Mouse (Mus musculus) thymus, postnatal 14 days (tissue): Measurements from ENCODE around the gene Stard3.
A peak's percentile ranks its signal among the peaks of the same experiment; 100 is the strongest.
"Not testable (repeated sequence)": the region's sequence is repeated elsewhere in the genome, so short reads cannot be mapped to it uniquely, and the experiment has no call there.

Source experiments
- DNase-seq: peaks from one replicate; pipeline ENCODE4 v3.0.0; 2021

Stard3 gene

GRCm38 (mm10) chr11:98376756-98377155 lies 18.6 kb downstream of the Stard3 start:
- no peak for DNase-seq

DNA sequence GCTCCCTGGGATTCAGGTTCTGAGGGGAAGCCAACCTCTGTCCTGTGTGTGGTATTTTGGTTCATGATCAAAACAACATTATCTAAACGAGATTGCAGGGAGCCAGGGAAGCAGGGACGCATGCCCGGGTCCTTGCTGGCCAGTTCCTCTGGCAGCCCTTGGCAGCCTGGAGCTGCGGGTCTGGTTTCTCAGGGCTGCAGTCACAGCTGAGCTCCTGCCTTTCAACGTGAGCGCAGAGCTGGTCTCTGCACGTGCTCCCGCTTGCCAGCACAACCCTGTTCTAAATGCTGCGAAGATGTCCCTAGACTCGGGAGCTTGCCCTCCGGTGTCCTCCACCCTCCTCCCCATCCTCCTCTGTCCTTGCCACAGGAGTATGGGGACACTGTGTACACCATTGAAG lies 19.6 kb downstream of the Stard3 start:
- DNase-seq, result no peak

DNA sequence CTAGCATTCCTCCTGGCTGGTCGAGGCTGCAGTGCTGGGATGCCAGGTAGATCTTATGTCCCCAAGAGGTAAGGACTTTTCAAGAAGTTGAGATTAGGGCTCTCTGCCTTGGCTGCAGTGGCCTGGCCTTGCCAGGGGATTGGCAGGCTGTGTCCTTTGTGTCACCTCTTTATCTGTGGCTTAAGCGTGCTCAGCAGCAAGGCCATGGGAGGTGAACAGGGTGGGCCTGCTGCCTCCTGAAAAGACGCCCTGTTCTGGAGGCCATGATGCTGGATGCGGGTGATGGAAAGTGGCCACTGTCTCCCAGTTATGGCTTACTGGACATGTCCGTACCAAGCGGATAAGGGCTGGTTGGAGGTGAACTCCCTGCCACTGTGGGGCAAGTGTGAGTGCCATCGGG lies 21.2 kb downstream of the Stard3 start:
- no peak for DNase-seq

GRCm38 (mm10) chr11:98380106-98380505 lies 21.9 kb downstream of the Stard3 start:
- no peak for DNase-seq

- DNase-seq, result no peak
These were observed 23.5 kb downstream of the Stard3 start for GRCm38 (mm10) chr11:98381651-98382050.

DNA sequence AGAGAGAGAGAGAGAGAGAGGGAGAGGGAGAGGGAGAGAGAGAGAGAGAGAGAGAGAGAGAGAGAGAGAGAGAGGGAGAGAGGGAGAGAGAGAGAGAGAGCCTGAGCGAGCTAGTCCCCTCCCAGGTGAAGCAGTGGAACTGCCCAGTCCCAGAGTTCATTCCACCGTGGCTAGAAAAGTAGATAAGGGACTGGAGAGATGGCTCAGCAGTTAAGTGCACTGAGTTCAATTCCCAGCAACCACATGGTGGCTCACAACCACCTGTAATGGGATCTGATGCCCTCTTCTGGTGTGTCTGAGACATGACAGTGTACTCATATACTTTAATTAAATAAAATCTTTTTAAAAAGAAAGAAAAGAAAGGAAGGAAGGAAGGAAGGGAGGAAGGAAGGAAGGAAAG lies 24.2 kb downstream of the Stard3 start:
- DNase-seq, result not testable (repeated sequence)

DNA sequence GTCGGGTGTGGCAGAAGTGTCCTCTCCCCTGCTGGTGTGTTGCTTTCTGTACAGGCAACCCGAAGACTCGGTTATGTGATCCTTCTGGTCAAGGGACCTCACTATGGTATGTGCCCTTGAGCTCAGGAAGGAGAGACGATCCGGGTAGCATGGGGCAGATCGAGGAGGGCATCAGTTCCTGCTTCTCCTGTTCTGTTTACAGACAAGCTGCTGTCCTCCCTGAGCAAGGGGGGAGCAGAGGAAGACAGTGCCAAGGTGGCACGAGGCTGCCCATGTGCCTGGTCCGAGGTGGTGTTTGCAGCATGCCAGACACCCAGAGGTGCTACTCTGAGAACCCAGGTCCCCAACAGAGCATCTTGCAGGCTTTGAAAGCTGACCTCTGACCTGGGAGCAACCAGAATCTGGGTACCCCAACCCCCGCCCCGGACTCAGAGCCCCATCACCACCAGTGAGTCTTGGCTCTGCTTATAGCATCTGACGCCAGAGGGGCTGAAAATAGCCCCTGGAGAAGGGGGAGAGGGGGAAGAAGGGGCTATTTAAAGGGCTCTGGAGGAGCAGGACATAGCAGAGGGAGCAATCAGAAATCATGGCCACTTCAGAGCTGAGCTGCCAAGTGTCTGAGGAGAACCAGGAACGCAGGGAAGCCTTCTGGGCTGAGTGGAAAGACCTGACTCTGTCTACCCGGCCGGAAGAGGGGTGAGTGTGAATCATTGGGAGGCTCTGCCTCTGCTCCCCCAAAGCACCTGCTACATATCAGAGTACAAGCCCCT lies 25.3 kb downstream of the Stard3 start, which contains the start of gene Tcap:
Tcap (plus strand) TSS at position 551 of the 770 bp plus-strand sequence.
- DNase-seq, result no peak

GRCm38 (mm10) chr11:98384216-98384615 lies 26.0 kb downstream of the Stard3 start:
- no peak for DNase-seq

GRCm38 (mm10) chr11:98384721-98385637 lies 26.8 kb downstream of the Stard3 start:
- no peak for DNase-seq

DNA sequence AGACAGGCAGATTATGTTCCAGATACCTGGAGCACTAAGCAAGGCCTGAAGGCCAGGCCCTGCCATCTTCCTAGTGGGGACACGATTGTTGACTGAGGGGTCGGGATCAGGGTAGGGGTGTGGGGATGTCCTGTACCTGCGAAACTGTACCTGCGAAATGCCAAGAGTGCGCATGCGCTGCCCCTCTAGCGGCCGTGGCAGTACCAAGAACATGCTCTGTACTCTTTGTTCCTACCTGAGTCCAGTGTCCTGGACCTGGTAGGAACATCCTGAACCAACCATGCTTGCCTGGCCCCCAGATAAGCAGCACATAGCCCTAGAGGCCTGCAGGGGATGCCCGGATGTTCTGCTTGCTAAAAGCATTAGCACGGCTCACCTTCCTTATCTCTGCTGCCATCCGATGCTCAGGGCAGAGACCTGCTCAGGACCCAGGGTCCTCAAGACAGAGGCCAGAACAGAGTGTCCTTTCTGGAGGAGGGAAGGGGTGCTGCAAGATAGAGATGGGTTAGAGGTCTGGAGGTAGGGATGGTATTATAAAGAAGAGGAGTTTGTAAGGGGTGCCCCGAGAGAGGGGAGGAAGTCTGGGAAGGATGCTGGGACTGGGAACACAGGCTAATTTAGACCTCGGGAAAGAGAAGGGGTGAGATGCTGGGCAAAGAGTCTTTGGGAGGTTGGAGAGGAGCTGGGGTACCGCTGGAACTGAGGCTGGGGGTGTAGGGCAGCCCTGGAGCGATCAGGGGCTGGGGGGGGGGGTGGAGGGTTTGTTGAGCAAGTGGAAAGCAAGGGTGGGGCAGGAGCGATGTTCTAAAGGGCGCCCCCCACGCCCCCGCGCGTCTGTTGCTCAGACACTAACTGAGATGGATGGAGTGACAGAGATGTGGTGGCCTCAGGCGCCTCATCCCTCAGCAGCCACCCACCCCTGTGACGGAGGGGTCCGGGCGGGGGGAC lies 27.7 kb downstream of the Stard3 start, which contains the start of gene Pnmt:
Pnmt (plus strand) TSS at position 813 of the 948 bp plus-strand sequence.
- no peak for DNase-seq

- peak; percentile 37 for DNase-seq
These were observed 28.4 kb downstream of the Stard3 start for GRCm38 (mm10) chr11:98386596-98386995.

DNA sequence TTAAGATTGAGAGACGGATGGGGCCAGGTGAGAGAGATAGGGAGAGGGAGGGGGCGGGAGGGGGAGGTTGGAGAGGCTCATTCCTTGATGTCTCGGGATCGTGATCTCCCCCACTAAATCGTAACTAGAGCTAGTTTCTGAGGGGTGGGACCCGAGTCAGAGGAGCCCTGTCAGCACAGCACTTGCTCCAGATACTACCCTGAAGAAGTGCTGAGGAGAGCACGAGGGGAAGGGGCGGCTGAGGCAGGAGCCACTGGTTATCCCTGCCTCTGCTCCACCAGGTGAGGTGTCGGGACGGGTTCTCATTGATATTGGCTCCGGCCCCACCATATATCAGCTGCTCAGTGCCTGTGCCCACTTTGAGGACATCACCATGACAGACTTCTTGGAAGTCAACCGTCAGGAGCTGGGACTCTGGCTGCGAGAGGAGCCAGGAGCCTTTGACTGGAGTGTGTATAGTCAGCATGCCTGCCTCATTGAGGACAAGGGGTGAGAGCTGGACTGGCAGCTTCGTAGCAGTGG lies 28.9 kb downstream of the Stard3 start:
- DNase-seq, result no peak

- DNase-seq, result no peak
These were observed 30.1 kb downstream of the Stard3 start for GRCm38 (mm10) chr11:98388282-98388681.

DNA sequence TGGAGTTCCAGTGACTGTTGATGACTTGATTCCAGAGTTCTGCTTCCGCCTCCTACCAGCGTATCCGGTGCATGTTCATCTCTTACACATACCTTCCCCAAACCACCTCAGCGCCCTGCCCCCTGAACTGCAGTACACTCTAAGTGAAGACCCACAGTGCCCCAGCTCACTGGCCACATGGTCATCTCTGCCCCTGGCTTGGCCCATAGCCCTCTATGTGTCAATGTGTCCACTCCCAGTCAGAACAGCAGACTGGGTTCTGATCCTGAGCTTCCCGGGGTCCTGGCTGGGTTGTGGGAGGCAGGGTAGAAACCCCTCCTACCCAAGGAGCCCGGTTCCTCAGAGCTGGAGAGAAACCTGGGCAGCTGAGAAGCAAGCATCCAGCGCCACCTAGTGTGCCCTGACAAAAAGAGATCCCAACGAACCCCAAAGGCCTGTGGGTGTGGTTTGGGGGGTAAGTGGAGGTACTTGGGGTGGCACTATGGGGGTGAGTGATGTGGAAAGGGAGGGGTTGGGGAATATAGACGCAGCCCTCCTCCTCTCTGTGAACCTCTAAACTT lies 31.1 kb downstream of the Stard3 start:
- DNase-seq, result peak; percentile 79

- no peak for DNase-seq
These were observed 32.0 kb downstream of the Stard3 start for GRCm38 (mm10) chr11:98390141-98390540.

- DNase-seq, result no peak
These were observed 33.9 kb downstream of the Stard3 start for GRCm38 (mm10) chr11:98392034-98392433.

DNA sequence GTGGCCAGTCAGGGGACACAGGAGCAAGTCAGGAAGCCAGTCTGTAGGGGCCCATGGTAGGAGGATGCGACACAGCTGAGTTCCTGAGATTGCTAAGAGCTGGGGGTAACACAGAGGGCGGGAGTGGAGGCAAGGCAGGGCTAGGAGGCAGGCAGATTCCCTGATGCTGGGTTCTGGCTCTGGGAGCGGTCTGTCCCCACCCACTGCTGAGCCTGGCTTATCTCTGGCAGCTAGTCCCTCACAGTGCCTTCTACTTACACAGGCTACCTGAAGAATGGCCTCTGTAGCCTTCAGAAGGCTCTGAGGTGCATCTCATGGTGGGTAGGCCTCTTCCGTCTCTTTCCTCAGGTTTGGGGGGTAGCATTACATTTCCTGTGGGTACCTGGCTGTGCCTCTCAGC lies 34.5 kb downstream of the Stard3 start:
- DNase-seq, result peak; percentile 29

GRCm38 (mm10) chr11:98393317-98393716 lies 35.1 kb downstream of the Stard3 start:
- DNase-seq, result peak; percentile 89

DNA sequence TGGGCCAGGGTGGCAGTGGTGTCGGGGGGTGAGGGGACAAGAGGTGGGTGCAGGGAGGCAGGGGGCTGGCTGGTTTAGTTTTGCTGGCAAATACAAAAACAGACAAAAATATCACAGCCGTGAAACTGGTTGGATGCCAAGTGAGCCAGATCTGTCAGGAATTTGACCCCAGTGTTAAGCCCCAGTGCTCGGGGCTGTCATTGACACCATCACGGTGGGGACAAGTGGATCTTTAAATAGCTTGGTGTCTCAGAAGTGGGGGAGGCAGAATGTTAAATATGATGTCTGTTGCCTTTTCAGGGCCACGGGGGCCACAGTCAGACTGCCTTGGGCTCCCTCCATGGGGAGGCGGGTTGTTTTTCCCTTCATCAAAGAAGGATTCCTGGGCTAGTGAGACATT lies 36.1 kb downstream of the Stard3 start:
- no peak for DNase-seq

DNA sequence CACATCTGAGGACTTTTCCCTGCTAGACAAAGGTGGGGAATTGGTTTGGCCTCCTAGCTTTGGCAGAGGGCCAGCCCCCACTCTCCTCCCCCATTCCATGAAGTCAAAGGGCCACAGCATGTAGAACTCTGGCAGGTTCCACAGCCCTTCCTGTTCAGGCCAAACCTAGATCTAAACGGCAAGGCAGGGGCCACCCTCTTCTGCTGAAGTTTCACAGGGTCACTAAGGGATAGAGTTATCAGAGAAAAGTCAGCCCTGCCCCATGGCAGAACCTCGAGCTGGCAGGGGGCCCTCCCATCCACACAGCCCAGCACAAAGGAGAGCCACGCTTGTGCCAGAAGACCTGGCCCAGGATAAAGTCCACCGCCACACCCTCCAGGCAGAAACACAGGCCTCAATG lies 36.9 kb downstream of the Stard3 start:
- DNase-seq, result no peak

DNA sequence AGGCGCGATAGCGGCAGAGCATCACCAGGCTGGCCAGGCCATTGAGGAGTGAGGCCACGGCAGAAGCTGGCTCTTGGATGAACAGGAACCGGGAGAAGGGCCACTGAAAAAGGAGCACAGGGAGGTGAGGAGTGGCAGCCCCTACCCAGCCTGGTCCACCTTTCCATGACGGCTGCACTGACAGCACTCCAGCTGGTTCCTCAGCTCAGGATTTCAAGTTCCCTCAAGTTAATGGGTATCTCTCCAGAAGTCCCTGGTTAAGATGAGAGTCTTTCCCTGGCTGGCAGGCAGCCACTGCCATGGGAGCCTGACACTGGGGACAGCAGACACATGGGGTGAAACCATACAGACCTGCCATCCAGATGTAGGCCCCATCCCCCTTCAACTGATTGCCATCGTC lies 39.8 kb downstream of the Stard3 start:
- DNase-seq, result no peak

DNA sequence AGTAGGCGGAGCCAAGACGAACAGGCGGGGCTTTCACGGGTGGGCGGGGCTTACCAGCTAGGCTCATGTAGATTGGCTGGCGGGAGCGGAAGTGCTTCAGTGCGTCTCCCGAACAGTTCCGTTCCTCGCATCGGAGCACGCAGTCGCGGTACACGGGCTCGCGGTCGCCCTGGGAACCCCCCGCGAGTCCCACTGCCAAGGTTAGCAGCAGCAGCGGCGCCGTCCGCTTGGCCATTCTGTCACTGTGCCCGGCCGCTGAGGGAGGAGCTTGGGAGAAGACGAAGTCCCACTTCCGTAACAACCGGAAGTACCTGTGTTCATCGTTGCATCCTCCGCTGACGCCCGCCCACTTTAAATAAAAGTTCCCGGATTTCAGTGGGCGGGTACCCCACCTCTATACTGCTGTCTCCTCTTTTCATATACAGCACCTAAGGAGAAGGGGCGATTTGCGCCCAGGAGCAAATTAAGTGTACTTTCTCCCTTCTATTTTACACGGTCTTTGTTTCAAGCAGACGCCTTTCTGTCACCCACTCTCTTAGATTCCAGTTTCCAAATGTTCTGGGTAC lies 42.1 kb downstream of the Stard3 start, which contains the start of gene Pgap3:
Pgap3 (minus strand) TSS at position 330 of the 566 bp plus-strand sequence.
- peak; percentile 86 for DNase-seq
